Mouse (Mus musculus) naive thymus-derived CD4-positive, alpha-beta T cell, adult 2 months (primary cell): ENCODE results near the gene Foxa1.

Experiments
- DNase-seq: peaks from one replicate; pipeline ENCODE4 v3.0.0-alpha.2; 2011; ENCODE audit warnings: low read depth

Foxa1 gene

GRCm38 (mm10) chr12:57541118-57541517 lies 5.6 kb downstream of the Foxa1 start:
- DNase-seq, result no peak

DNA sequence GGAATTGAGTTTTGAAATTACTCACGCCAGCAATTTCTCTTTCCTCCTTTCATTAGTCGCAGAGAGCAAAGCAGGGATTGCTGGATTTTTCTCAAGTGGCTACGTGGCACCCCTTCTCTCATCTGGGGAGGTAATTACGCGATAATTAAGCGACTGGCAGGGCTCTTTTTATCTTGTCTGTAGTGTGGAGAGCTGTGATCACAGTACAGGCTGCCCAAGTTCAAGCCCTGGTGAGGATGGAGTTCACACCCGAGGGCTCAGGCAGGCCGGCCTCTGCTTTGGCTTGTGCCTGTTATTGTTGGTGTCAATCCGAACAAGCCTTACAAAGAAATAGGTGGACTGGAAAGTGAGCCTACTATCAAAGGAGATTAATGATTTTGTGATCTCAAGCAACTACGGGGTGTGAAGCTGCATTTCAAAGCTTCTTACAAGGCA lies 7.1 kb downstream of the Foxa1 start:
- DNase-seq, result no peak

DNA sequence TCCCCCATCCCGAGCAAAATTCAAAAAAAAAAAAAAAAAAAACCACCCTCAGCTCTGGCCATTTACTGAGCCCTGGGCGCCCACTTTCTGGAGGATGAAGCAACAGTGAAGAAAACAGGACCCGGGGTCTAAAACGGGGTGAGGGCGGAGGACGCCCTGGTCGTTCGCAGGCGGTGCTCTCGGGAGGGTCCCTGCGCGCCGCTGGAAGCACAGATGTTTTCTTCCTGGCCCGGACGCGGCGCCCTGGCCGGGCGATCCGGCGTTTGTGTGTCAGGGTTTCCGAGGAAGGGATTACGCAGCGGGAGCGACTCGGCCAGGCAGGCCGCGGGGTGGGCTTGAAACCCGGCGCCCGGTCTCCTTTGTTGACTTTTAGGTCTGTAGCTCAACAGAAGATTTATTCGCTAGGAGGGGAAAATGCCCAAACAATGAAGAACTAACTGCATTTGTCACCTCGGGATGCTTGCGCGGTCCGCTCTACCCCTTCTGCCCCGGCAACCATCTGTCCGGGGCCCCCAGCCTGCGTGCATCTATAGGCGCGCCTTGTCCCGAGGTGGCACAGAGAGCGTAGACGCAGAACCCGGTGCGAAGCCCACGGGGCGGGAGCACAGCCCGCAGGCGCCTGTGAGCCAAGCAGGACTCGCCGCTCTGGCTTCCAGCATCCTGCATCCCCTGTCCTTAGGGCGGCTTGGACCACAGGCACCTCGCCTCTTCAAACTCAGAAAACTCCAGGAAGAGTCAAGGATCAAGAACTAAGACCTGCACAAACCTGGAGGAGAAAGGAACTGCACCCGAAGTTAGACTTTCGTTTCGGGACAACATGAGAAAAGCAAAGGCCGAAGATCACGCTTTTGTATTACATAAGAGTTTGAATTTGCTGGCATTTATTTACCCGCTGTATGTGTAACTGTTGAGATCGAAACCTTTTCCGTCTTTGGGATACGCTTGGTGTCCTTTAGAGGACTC lies 7.8 kb downstream of the Foxa1 start:
- DNase-seq, result no peak

GRCm38 (mm10) chr12:57537791-57538587 lies 8.7 kb downstream of the Foxa1 start:
- no peak for DNase-seq

DNA sequence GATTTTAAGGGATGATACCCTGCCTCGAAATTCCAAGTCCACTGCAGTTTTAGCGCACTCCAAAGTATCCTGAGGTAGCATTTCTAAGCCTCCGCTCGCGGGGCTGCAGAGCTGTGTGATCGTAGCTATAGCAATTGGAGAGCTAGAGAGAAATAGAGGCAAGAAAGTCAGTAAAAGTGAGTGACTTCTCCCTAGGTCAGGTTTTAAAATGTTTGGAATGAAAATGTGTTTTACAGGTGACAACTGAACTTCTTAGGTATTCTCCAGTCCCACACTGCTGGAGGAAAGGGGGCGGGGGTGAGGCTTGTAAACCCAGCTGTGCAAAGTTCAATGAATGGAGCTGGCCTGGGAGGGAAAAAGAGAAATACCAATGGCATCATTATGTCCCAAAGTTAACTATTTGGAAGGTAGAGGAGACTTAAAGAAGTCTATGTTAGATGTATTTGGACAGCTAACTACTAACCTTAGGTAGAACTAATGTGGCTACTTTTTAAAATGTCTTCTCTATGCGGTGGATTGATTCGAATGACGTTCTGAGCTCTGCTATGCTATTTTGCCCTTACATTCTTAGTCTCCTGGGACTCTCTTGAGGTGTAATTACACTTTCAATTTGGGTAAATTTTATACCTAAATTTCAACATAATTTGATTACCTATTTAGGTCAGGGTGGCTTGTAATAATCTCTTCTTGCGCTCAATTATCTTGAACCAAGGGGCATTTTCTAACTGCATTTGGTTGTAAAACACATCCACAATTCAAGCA lies 9.6 kb downstream of the Foxa1 start:
- no peak for DNase-seq

GRCm38 (mm10) chr12:57536056-57536908 lies 10.4 kb downstream of the Foxa1 start:
- no peak for DNase-seq

DNA sequence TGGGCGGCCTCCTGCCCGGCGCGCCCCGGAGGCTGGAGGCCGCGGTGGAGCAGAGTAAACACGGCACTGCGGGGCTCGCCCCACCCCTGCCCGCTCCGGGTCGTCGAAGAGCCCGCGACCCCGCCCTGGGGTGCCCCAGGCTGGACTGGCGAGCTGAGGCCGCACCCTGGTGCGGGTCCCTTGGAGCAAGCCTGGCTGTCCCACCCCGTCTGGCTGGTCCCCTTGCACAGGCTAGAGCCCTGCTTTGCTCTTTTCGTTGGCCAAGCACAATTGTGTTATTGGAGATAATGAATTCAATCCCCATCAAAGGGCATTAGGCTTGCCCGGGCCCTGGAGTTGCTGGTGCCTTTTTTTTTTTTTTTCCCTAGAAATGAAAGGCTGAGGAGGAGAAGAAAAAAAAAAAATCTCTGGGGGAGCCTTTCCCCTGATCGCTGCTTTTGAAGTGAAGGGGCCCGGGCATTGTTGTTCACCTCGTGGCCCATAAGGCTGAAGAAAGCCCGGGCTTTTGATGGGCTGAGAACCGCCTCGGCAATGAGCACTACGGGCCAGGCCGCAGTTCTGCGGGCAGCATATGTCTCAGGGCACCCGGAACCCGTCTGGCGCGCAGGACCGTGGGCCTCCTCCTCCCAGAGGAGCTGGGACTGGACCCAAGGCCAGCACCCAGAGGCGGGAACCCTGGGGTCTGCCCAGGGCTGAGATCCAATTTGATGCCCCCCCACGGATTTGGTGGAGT lies 11.7 kb downstream of the Foxa1 start:
- no peak for DNase-seq

DNA sequence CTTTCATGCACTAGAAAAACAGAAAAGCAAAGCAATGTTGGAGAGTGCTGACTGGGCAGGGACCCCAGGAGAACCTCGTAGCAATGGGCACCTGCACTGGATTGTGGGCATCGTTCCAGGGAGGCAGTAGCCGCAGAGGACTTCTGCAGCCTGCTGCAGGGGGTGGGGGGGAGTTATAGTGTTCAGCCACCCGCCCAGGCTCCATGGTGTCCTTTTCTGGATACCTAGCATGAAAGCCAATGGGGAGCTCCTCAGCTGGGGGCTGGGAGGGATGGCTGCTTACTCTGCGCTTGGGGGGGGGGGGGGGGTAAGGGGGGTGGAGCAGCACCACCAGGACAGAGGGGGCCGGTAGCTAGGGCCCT lies 12.2 kb downstream of the Foxa1 start:
- DNase-seq, result no peak

- no peak for DNase-seq
Observed at GRCm38 (mm10) chr12:57530474-57530873, 16.2 kb downstream of the Foxa1 start.

DNA sequence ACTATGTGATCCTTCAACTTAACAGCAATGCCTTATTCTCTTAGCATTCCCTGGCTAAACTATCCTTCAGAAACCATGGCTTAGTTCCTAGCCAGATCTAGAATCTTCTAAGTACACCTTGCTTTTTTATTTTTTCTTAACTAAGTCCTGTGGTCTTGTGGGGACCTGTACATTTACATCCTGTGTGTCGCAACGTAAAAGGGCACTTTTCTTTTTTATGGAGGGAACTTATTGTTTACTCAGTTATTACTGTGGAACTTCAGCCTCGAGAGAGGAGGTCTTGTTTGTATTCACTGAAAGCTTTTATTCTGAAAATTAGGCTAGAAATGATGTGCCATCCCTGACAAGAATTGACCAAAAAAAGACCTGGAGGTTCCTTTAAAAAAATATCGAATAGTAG lies 18.4 kb downstream of the Foxa1 start:
- DNase-seq, result no peak

- no peak for DNase-seq
Observed at GRCm38 (mm10) chr12:57515702-57516377, 30.9 kb downstream of the Foxa1 start.

DNA sequence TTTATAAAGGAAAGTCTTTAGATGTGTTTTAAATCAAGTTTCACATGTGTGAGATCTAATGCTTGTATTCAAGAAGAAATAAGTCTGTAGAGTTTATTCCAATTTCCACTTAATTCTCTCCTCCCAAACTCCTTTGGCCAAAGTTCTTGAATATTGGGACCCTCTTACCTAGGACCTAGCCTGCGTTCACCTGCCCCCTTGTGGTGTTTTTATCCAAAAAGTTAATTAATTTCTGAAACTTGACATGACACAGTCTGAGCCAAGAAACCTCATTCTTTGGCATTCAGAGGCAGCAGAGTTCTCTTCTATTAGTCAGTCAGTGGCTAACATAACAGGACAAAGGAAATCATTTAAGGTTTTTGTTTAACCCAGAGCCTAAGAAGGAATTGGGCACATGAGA lies 32.2 kb downstream of the Foxa1 start:
- no peak for DNase-seq

DNA sequence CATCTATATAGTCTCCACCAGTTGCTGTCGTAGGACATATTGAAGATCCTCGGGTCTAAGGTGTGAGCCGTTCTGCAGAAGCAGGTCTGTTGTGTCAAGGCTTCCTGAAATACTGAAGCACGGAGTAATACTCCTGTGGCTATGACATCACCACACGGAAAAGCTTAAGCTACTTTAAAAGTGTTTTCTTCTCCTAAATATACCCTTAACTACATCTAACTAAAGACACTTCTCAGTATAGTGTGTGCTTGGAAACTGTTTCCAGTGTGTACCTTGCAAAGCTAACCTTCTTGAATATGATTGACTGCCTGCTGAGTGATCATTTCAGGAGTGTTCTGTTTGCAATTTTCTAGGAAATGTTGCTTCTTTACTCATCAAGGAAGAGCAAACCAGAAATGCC lies 35.2 kb downstream of the Foxa1 start:
- DNase-seq, result no peak

DNA sequence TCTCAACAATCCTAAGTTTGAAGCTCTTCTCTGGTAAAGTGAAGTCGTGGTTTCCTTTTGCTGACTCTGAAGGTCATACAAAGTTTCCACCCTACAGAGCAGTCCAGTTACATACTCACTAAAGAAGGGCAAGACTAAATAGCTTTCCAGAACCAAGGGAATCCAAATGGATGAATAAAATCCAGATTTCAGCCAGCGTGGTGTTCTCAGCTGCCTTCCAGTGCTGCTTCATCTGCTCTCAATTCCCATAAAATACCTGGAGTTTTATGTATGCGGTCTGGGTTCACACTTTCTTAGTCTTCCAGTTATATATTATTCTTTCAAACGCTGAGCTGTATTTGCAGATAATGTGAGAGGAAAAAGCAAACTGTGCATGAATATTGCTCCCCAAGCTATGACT lies 35.6 kb downstream of the Foxa1 start:
- no peak for DNase-seq

- no peak for DNase-seq
Observed at GRCm38 (mm10) chr12:57509726-57510125, 37.0 kb downstream of the Foxa1 start.

- DNase-seq, result no peak
Observed at GRCm38 (mm10) chr12:57508938-57509337, 37.8 kb downstream of the Foxa1 start.

GRCm38 (mm10) chr12:57505329-57505728 lies 41.4 kb downstream of the Foxa1 start:
- no peak for DNase-seq

- no peak for DNase-seq
Observed at GRCm38 (mm10) chr12:57500246-57500645, 46.5 kb downstream of the Foxa1 start.

- DNase-seq, result no peak
Observed at GRCm38 (mm10) chr12:57496347-57497119, 50.2 kb downstream of the Foxa1 start.
